Mouse (Mus musculus) liver, embryonic 14.5 days (tissue): ENCODE measurements around the gene Samd14. TPM values are rescaled to one million over a fixed set of nuclear protein-coding genes. Genes with fewer than 3 reads are reported as not detected.

Experiments
- ATAC-seq: fragments of 200-750 bp; cut with Nextera tagmentation; 2 replicates; pipeline ENCODE4 v1.8.0; 2017; ENCODE audit warnings: moderate number of reproducible peaks, mild to moderate bottlenecking, moderate library complexity; ENCODE audit not compliant: insufficient read depth
- DNase-seq, 3 experiments: peaks; one replicate each; pipeline ENCODE4 v3.0.0-alpha.2; 2012 to 2013; ENCODE audit warnings: low read depth in 3 of 3, low spot score in 3 of 3
- H3K27ac ChIP-seq: fragments of 300-500 bp; sonication (generic); 2 replicates; pipeline ENCODE4 v1.5.1; 2014; ENCODE audit warnings: moderate library complexity, mild to moderate bottlenecking, control low read depth, inconsistent platforms
- H3K27me3 ChIP-seq: fragments of 300-500 bp; sonication (generic); 2 replicates; pipeline ENCODE4 v1.6.1; 2014; ENCODE audit warnings: mild to moderate bottlenecking, low read length, moderate library complexity; ENCODE audit not compliant: control insufficient read depth, insufficient read depth
- H3K36me3 ChIP-seq: fragments of 300-500 bp; sonication (generic); replicated peaks from 2 replicates; pipeline ENCODE4 v1.6.1; 2014; ENCODE audit warnings: low read depth; ENCODE audit not compliant: control insufficient read depth, insufficient read depth
- H3K4me1 ChIP-seq, 2 experiments: fragments of 200-500 bp in 1 of 2; fragments of 300-500 bp in 1 of 2; sonication (generic) in 1 of 2; replicated peaks; 2 replicates each; pipeline ENCODE4 v1.6.1; 2012 to 2014; ENCODE audit warnings: antibody characterized with exemption in 1 of 2, inconsistent platforms in 1 of 2, low read length in 1 of 2; ENCODE audit not compliant: control insufficient read depth in 2 of 2, insufficient read depth in 2 of 2
- H3K4me2 ChIP-seq: fragments of 300-500 bp; sonication (generic); 2 replicates; pipeline ENCODE4 v1.6.1; 2014; ENCODE audit warnings: low read depth, mild to moderate bottlenecking, control low read depth, moderate library complexity
- H3K4me3 ChIP-seq, 2 experiments: fragments of 200-500 bp in 1 of 2; fragments of 300-500 bp in 1 of 2; sonication (generic) in 1 of 2; 2 replicates each; pipeline ENCODE4 v1.5.1; 2012 to 2014; ENCODE audit warnings: low read depth in 2 of 2, low read length in 2 of 2, mild to moderate bottlenecking in 2 of 2, control low read depth in 1 of 2, inconsistent platforms in 1 of 2, moderate library complexity in 1 of 2; ENCODE audit not compliant: insufficient read depth in 1 of 2
- H3K9ac ChIP-seq: fragments of 300-500 bp; sonication (generic); replicated peaks from 2 replicates; pipeline ENCODE4 v1.6.1; 2014; ENCODE audit warnings: mild to moderate bottlenecking, control low read depth, moderate library complexity
- H3K9me3 ChIP-seq: fragments of 300-500 bp; sonication (generic); 2 replicates; pipeline ENCODE4 v1.6.1; 2016; ENCODE audit warnings: low read length, mixed read lengths; ENCODE audit not compliant: control insufficient read depth
- CTCF ChIP-seq: IDR thresholded peaks from 2 replicates; pipeline ENCODE4 v1.5.1; 2016; ENCODE audit warnings: antibody characterized with exemption, low read depth, control low read depth
- EP300 ChIP-seq: IDR thresholded peaks from 2 replicates; pipeline ENCODE4 v1.6.1; 2016; ENCODE audit warnings: antibody characterized with exemption, low read depth
- WGBS: fragments of 180-500 bp; shearing (Covaris S2); extraction: QIAGEN DNeasy Blood & Tissue Kit; methylation state at CpG from one replicate; pipeline ENCODE4 v1.1.7; 2014; ENCODE audit not compliant: insufficient replicate concordance; 5-methylcytosine and 5-hydroxymethylcytosine counted together
- polyA plus RNA-seq, 2 experiments: library from polyadenylated mRNA; depleted of rRNA in 1 of 2; stranded (reverse) in 1 of 2; unstranded in 1 of 2; fragments of >200 nt; fragmentation: Nextera tagmentation in 1 of 2; extraction: Ambion mirVana in 1 of 2; gene quantifications; 2 replicates each; pipeline versions ENCODE4 v1.2.1 to v1.2.3; 2012 to 2014

Samd14 gene
- polyA plus RNA-seq, 2 experiments: 24.7 to 33.1 TPM

GRCm38 (mm10) chr11:95004937-95005198, 4.8 kb upstream of the Samd14 start:
- H3K4me1 ChIP-seq: peaks cover 35 to 41% of the 10 kb centered on the region in 2 experiments
- no peak overlapping the region for H3K4me3 ChIP-seq
- no peak for DNase-seq
- ATAC-seq: no peak
- H3K36me3 ChIP-seq: peaks cover 26% of the 10 kb centered on the region
- H3K9ac ChIP-seq: no peak overlapping the region
- no peaks in the 10 kb centered on the region for H3K27me3 ChIP-seq
- TF ChIP-seq CTCF: no peak
- no peak for TF ChIP-seq EP300
- 80% methylated on average over 6 of the region's 6 CpGs for WGBS
- H3K9me3 ChIP-seq: no peaks in the 10 kb centered on the region
- no peak overlapping the region for H3K27ac ChIP-seq
- no peak overlapping the region for H3K4me2 ChIP-seq

DNA sequence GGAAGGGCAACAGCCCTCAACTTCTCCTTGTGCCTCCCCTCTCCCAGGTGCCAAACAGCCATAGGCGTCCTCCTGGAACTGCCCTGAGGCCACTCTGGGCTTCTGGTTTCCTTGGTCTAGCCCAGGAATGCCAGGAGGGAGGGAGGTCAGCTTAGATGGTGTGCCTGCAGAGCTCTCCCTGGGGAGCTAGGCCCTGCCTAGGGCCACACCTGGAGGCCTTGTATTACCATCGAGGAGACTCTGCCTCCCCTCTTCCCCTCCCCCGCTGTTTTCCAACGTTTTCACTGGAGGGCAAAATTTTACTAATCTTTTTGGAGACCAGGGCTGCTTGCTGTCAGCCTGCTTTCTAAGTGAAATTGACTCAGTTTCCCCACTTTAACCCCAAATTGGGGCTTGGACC, 3.6 kb upstream of the Samd14 start:
- H3K4me2 ChIP-seq: peak overlapping the region; percentile 73
- peak overlapping the region; percentile 7; the same call in 1 of the 2 replicates for H3K9ac ChIP-seq
- H3K9me3 ChIP-seq: no peaks in the 10 kb centered on the region
- TF ChIP-seq EP300 (no peak), CTCF (no peak)
- ATAC-seq (no peak), DNase-seq (no peak)
- 0 out of 2 replicates have a peak overlapping the region, but pooled peaks have one; percentile 26 for H3K27ac ChIP-seq
- peaks cover 3% of the 10 kb centered on the region; the same call in 1 of the 2 replicates for H3K27me3 ChIP-seq
- H3K4me1 ChIP-seq: peaks cover 29 to 30% of the 10 kb centered on the region in 2 experiments
- 35% methylated on average over 4 of the region's 4 CpGs for WGBS
- peaks cover 24% of the 10 kb centered on the region for H3K36me3 ChIP-seq
- H3K4me3 ChIP-seq: peak overlapping the region in 1 of 2 experiments; percentile 52; a peak in 1 of 4 replicates

DNA sequence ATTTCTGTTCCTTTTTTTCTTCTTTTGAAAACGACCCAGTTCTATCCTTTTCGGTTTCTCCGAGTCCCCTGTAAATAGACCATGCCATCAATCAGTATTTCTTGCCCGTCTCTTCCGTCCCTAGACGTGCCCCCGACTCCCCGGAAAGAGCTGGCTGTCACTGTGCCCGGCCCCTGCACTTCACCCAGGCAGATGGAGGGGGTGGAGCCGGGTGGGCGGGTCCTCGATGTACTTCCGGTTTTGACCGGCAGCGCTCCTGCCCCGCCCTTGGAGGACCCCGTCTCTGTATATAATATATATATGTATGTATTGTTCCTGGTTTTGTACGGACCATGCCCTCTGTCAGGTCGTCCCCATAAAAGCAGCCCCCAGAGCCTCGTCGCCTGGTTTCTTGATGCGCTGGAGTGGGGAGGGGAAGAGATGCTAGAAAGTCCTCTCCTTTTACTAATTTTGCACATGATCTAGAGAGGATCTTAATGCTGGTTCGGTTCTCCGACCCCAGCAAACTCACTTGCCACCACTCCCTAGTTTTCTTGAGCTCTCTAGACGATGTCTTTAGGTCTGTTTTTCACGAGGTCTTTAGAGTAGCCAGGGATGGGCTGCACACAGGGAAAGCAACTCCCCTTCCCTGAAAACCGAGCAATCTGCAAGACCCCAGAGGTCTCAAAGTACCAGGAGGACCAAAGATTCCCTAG, 3.0 kb upstream of the Samd14 start:
- DNase-seq (peak in 1 of 3 experiments; percentile 63), ATAC-seq (peak; percentile 47)
- Histone ChIP-seq H3K4me1 (peaks cover 28 to 32% of the 10 kb centered on the region in 2 experiments), H3K4me3 (peak overlapping the region; percentile 52 to 68), H3K9me3 (no peaks in the 10 kb centered on the region), H3K27ac (peak overlapping the region; percentile 60), H3K9ac (peak overlapping the region; percentile 44), H3K27me3 (peaks cover 3% of the 10 kb centered on the region; the same call in 1 of the 2 replicates), H3K36me3 (peaks cover 19% of the 10 kb centered on the region), H3K4me2 (peak overlapping the region; percentile 73)
- WGBS: 2% methylated on average over 27 of the region's 27 CpGs
- TF ChIP-seq CTCF (peak; percentile 26; the same call in 1 of the 2 replicates), EP300 (no peak)

- no peak for DNase-seq
- no peak overlapping the region; the same call in 1 of the 2 replicates for H3K9ac ChIP-seq
- no peak for ATAC-seq
- H3K27ac ChIP-seq: peak overlapping the region; percentile 60
- peaks cover 12% of the 10 kb centered on the region for H3K36me3 ChIP-seq
- H3K27me3 ChIP-seq: peaks cover 3% of the 10 kb centered on the region; the same call in 1 of the 2 replicates
- peaks cover 28 to 39% of the 10 kb centered on the region in 2 experiments for H3K4me1 ChIP-seq
- H3K9me3 ChIP-seq: no peaks in the 10 kb centered on the region
- WGBS: 11% methylated on average over 3 of the region's 3 CpGs
- TF ChIP-seq EP300 (no peak), CTCF (no peak)
- peak overlapping the region; percentile 73 for H3K4me2 ChIP-seq
- H3K4me3 ChIP-seq: no peak overlapping the region
These were observed 2.3 kb upstream of the Samd14 start for GRCm38 (mm10) chr11:95007418-95007817.
